Mouse (Mus musculus) frontal cortex, adult (tissue): ENCODE results near the gene Nudt15.
"Not testable (repeated sequence)": the region's sequence is repeated elsewhere in the genome, so short reads cannot be mapped to it uniquely, and the experiment has no call there.

Experiments used
- ATAC-seq: cut with Nextera tagmentation; 2 replicates; pipeline ENCODE4 v1.9.2; 2017; ENCODE audit warnings: mild to moderate bottlenecking, moderate library complexity, mixed read lengths; ENCODE audit not compliant: low TSS enrichment

The Nudt15 gene

GRCm38 (mm10) chr14:73548051-73548450, at the start of gene Nudt15:
Gene Nudt15 (minus strand): TSS chr14:73548242.
- no peak for ATAC-seq

GRCm38 (mm10) chr14:73592166-73592565, 44.1 kb upstream of the Nudt15 start:
- ATAC-seq = no peak

GRCm38 (mm10) chr14:73588080-73588479, 40.0 kb upstream of the Nudt15 start:
- no peak for ATAC-seq

GRCm38 (mm10) chr14:73576336-73576735, 28.3 kb upstream of the Nudt15 start:
- no peak for ATAC-seq

GRCm38 (mm10) chr14:73574053-73574452, 26.0 kb upstream of the Nudt15 start:
- ATAC-seq = no peak

GRCm38 (mm10) chr14:73571143-73571542, 23.1 kb upstream of the Nudt15 start:
- ATAC-seq = no peak

GRCm38 (mm10) chr14:73569831-73570230, 21.8 kb upstream of the Nudt15 start:
- not testable (repeated sequence) for ATAC-seq

- peak; percentile 12; the same call in 1 of the 2 replicates for ATAC-seq
Observed at GRCm38 (mm10) chr14:73553122-73553696, 5.2 kb upstream of the Nudt15 start.

- ATAC-seq = peak; percentile 96
Observed at GRCm38 (mm10) chr14:73552341-73553121, 4.5 kb upstream of the Nudt15 start.

GRCm38 (mm10) chr14:73551164-73551563, 3.1 kb upstream of the Nudt15 start:
- ATAC-seq = no peak

- peak; percentile 31; the same call in 1 of the 2 replicates for ATAC-seq
Observed at GRCm38 (mm10) chr14:73550732-73551131, 2.7 kb upstream of the Nudt15 start.

- no peak for ATAC-seq
Observed at GRCm38 (mm10) chr14:73550291-73550690, 2.2 kb upstream of the Nudt15 start.

- no peak for ATAC-seq
Observed at GRCm38 (mm10) chr14:73547034-73547433, 1.0 kb downstream of the Nudt15 start.

- no peak for ATAC-seq
Observed at GRCm38 (mm10) chr14:73543781-73544180, 4.3 kb downstream of the Nudt15 start.

- ATAC-seq = no peak
Observed at GRCm38 (mm10) chr14:73535641-73536040, 12.4 kb downstream of the Nudt15 start.

- no peak for ATAC-seq
Observed at GRCm38 (mm10) chr14:73533755-73534465, 14.1 kb downstream of the Nudt15 start.

GRCm38 (mm10) chr14:73528661-73529060, 19.4 kb downstream of the Nudt15 start:
- not testable (repeated sequence) for ATAC-seq

GRCm38 (mm10) chr14:73524766-73525448, 23.1 kb downstream of the Nudt15 start, which contains the start of gene Sucla2:
Gene Sucla2 (plus strand): TSS chr14:73525319.
- ATAC-seq = peak; percentile 99

- no peak for ATAC-seq
Observed at GRCm38 (mm10) chr14:73524136-73524535, 23.9 kb downstream of the Nudt15 start.

- peak; percentile 98 for ATAC-seq
Observed at GRCm38 (mm10) chr14:73509765-73510423, 38.1 kb downstream of the Nudt15 start, which contains the start of gene Med4. Gene Med4 (plus strand): TSS chr14:73510025.
